Mouse (Mus musculus) adrenal gland, adult (tissue): ENCODE results near the gene Pafah2.
"Not testable (repeated sequence)": the region's sequence is repeated elsewhere in the genome, so short reads cannot be mapped to it uniquely, and the experiment has no call there.

Experiments
- DNase-seq, 2 experiments: peaks; one replicate each; pipeline ENCODE4 v3.0.0; 2022 to 2023; ENCODE audit warnings: low spot score in 1 of 2; ENCODE audit not compliant: inconsistent age in 2 of 2

Pafah2 gene

GRCm38 (mm10) chr4:134372294-134372747, 23.8 kb upstream of the Pafah2 start:
- DNase-seq = peak; percentile 85 to 91

GRCm38 (mm10) chr4:134373295-134373694, 22.8 kb upstream of the Pafah2 start:
- DNase-seq = no peak

GRCm38 (mm10) chr4:134374306-134374705, 21.8 kb upstream of the Pafah2 start:
- no peak for DNase-seq

- no peak for DNase-seq
These were observed 18.0 kb upstream of the Pafah2 start for GRCm38 (mm10) chr4:134378089-134378615.

- no peak for DNase-seq
These were observed 16.6 kb upstream of the Pafah2 start for GRCm38 (mm10) chr4:134379510-134379909.

GRCm38 (mm10) chr4:134383750-134384149, 12.4 kb upstream of the Pafah2 start, which contains the start of gene Extl1:
Extl1 (minus strand) TSS chr4:134383850.
- not testable (repeated sequence) for DNase-seq

GRCm38 (mm10) chr4:134387268-134387667, 8.9 kb upstream of the Pafah2 start:
- peak in 1 of 2 experiments; percentile 62 for DNase-seq

GRCm38 (mm10) chr4:134388397-134388796, 7.7 kb upstream of the Pafah2 start:
- DNase-seq = peak; percentile 72 to 92

GRCm38 (mm10) chr4:134391636-134392035, 4.5 kb upstream of the Pafah2 start:
- no peak for DNase-seq

- peak in 1 of 2 experiments; percentile 63 for DNase-seq
These were observed 3.5 kb upstream of the Pafah2 start for GRCm38 (mm10) chr4:134392595-134392994.

- peak in 1 of 2 experiments; percentile 43 for DNase-seq
These were observed 3.1 kb upstream of the Pafah2 start for GRCm38 (mm10) chr4:134393026-134393425.

- no peak for DNase-seq
These were observed 978 bp upstream of the Pafah2 start for GRCm38 (mm10) chr4:134395142-134395541.

GRCm38 (mm10) chr4:134397121-134397520, 1.0 kb downstream of the Pafah2 start:
- DNase-seq = peak; percentile 56 to 86

GRCm38 (mm10) chr4:134397732-134398131, 1.6 kb downstream of the Pafah2 start:
- DNase-seq = no peak

GRCm38 (mm10) chr4:134400206-134400605, 4.1 kb downstream of the Pafah2 start:
- no peak for DNase-seq

- peak; percentile 65 to 69 for DNase-seq
These were observed 5.1 kb downstream of the Pafah2 start for GRCm38 (mm10) chr4:134401181-134401661.

- DNase-seq = no peak
These were observed 5.9 kb downstream of the Pafah2 start for GRCm38 (mm10) chr4:134401856-134402570.

GRCm38 (mm10) chr4:134402571-134403262, 6.6 kb downstream of the Pafah2 start:
- peak; percentile 39 to 76 for DNase-seq

- DNase-seq = no peak
These were observed 7.6 kb downstream of the Pafah2 start for GRCm38 (mm10) chr4:134403721-134404120.

- DNase-seq = no peak
These were observed 13.2 kb downstream of the Pafah2 start for GRCm38 (mm10) chr4:134409286-134409685.

GRCm38 (mm10) chr4:134416177-134416576, 20.1 kb downstream of the Pafah2 start:
- no peak for DNase-seq

- peak in 1 of 2 experiments; percentile 33 for DNase-seq
These were observed 20.5 kb downstream of the Pafah2 start for GRCm38 (mm10) chr4:134416602-134417001.
